Mouse (Mus musculus) limb, embryonic 13.5 days (tissue): ENCODE results near the gene Kdm2b. TPM values are rescaled to one million over a fixed set of nuclear protein-coding genes. Genes with fewer than 3 reads are reported as not detected.
A peak's percentile ranks its signal among the peaks of the same experiment; 100 is the strongest.

Experiments
- ATAC-seq: fragments of 200-750 bp; cut with Nextera tagmentation; 2 replicates; pipeline ENCODE4 v1.8.0; 2017; ENCODE audit warnings: low read depth, moderate number of reproducible peaks, moderate TSS enrichment; ENCODE audit not compliant: low FRiP score
- H3K27ac ChIP-seq: fragments of 300-500 bp; sonication (generic); 2 replicates; pipeline ENCODE4 v1.5.1; 2015; ENCODE audit warnings: inconsistent platforms, mild to moderate bottlenecking, moderate library complexity
- H3K27me3 ChIP-seq: fragments of 300-500 bp; sonication (generic); 2 replicates; pipeline ENCODE4 v1.6.1; 2015; ENCODE audit warnings: mild to moderate bottlenecking, inconsistent platforms
- H3K36me3 ChIP-seq: fragments of 300-500 bp; sonication (generic); 2 replicates; pipeline ENCODE4 v1.6.1; 2015; ENCODE audit warnings: inconsistent platforms, mild to moderate bottlenecking, moderate library complexity
- H3K4me1 ChIP-seq: fragments of 300-500 bp; sonication (generic); 2 replicates; pipeline ENCODE4 v1.6.1; 2015; ENCODE audit warnings: inconsistent platforms
- H3K4me2 ChIP-seq: fragments of 300-500 bp; sonication (generic); replicated peaks from 2 replicates; pipeline ENCODE4 v1.6.1; 2015; ENCODE audit warnings: inconsistent platforms, mild to moderate bottlenecking, moderate library complexity
- H3K4me3 ChIP-seq: fragments of 300-500 bp; sonication (generic); 2 replicates; pipeline ENCODE4 v1.5.1; 2015; ENCODE audit warnings: moderate library complexity, mild to moderate bottlenecking, inconsistent platforms
- H3K9ac ChIP-seq: fragments of 300-500 bp; sonication (generic); 2 replicates; pipeline ENCODE4 v1.6.1; 2015; ENCODE audit warnings: mild to moderate bottlenecking, inconsistent platforms
- H3K9me3 ChIP-seq: fragments of 300-500 bp; sonication (generic); 2 replicates; pipeline ENCODE4 v1.6.1; 2016; ENCODE audit warnings: inconsistent platforms
- WGBS: fragments of 180-500 bp; shearing (Covaris S2); methylation state at CpG from one replicate; pipeline ENCODE4 v1.1.7; 2015; 5-methylcytosine and 5-hydroxymethylcytosine counted together
- polyA plus RNA-seq: library from polyadenylated mRNA; unstranded; fragments of >200 nt; fragmentation: Nextera tagmentation; extraction: Ambion mirVana; gene quantifications from 2 replicates; pipeline ENCODE4 v1.2.1, GENCODE M21; 2015

The Kdm2b gene
- polyA plus RNA-seq, 1 experiment from 2014 or later, result 66.6 TPM

GRCm38 (mm10) chr5:122937031-122937430 lies 52.6 kb downstream of the Kdm2b start:
- ATAC-seq, result no peak
- WGBS, result 83% methylated on average over 6 of the region's 6 CpGs
- H3K4me3 ChIP-seq, result no peak overlapping the region
- H3K9ac ChIP-seq, result no peak overlapping the region
- H3K27me3 ChIP-seq, result no peaks in the 10 kb centered on the region
- peaks cover 23% of the 10 kb centered on the region for H3K36me3 ChIP-seq
- no peak overlapping the region for H3K27ac ChIP-seq
- H3K9me3 ChIP-seq, result no peaks in the 10 kb centered on the region
- H3K4me2 ChIP-seq, result no peak overlapping the region
- H3K4me1 ChIP-seq, result peaks cover 7% of the 10 kb centered on the region; the same call in 1 of the 2 replicates

- WGBS, result 90% methylated on average over 4 of the region's 4 CpGs
- no peak overlapping the region for H3K27ac ChIP-seq
- no peaks in the 10 kb centered on the region for H3K9me3 ChIP-seq
- no peak for ATAC-seq
- H3K36me3 ChIP-seq, result peaks cover 28% of the 10 kb centered on the region
- H3K4me1 ChIP-seq, result peaks cover 7% of the 10 kb centered on the region; the same call in 1 of the 2 replicates
- H3K9ac ChIP-seq, result no peak overlapping the region
- no peaks in the 10 kb centered on the region for H3K27me3 ChIP-seq
- no peak overlapping the region for H3K4me2 ChIP-seq
- no peak overlapping the region for H3K4me3 ChIP-seq
These were observed 53.8 kb downstream of the Kdm2b start for GRCm38 (mm10) chr5:122935810-122936209.

GRCm38 (mm10) chr5:122930991-122931390 lies 58.6 kb downstream of the Kdm2b start:
- no peak overlapping the region for H3K9ac ChIP-seq
- no peak overlapping the region for H3K27ac ChIP-seq
- H3K9me3 ChIP-seq, result no peaks in the 10 kb centered on the region
- 80% methylated on average over 7 of the region's 7 CpGs for WGBS
- peaks cover 29% of the 10 kb centered on the region for H3K36me3 ChIP-seq
- H3K4me3 ChIP-seq, result no peak overlapping the region
- no peaks in the 10 kb centered on the region for H3K27me3 ChIP-seq
- H3K4me2 ChIP-seq, result no peak overlapping the region
- ATAC-seq, result no peak
- peaks cover 24% of the 10 kb centered on the region for H3K4me1 ChIP-seq

GRCm38 (mm10) chr5:122928293-122928692 lies 61.3 kb downstream of the Kdm2b start:
- no peak overlapping the region for H3K4me3 ChIP-seq
- no peak for ATAC-seq
- H3K9ac ChIP-seq, result no peak overlapping the region
- no peaks in the 10 kb centered on the region for H3K27me3 ChIP-seq
- WGBS, result 68% methylated on average over 3 of the region's 3 CpGs
- no peak overlapping the region for H3K4me2 ChIP-seq
- H3K36me3 ChIP-seq, result peaks cover 21% of the 10 kb centered on the region
- peaks cover 29% of the 10 kb centered on the region for H3K4me1 ChIP-seq
- no peaks in the 10 kb centered on the region for H3K9me3 ChIP-seq
- no peak overlapping the region for H3K27ac ChIP-seq

GRCm38 (mm10) chr5:122927703-122928102 lies 61.9 kb downstream of the Kdm2b start:
- H3K9me3 ChIP-seq, result no peaks in the 10 kb centered on the region

GRCm38 (mm10) chr5:122927092-122927491 lies 62.5 kb downstream of the Kdm2b start:
- Histone ChIP-seq H3K4me3 (no peak overlapping the region), H3K9me3 (no peaks in the 10 kb centered on the region), H3K4me1 (peaks cover 29% of the 10 kb centered on the region), H3K9ac (no peak overlapping the region), H3K4me2 (no peak overlapping the region), H3K27me3 (no peaks in the 10 kb centered on the region), H3K27ac (no peak overlapping the region), H3K36me3 (peaks cover 11% of the 10 kb centered on the region)
- no peak for ATAC-seq
- 80% methylated on average over 8 of the region's 8 CpGs for WGBS

More at GRCm38 (mm10) chr5:122927703-122928102, 61.9 kb downstream of the Kdm2b start:
- no peak overlapping the region for H3K9ac ChIP-seq
- 77% methylated on average over 6 of the region's 6 CpGs for WGBS
- ATAC-seq, result no peak
- no peak overlapping the region for H3K4me3 ChIP-seq
- no peak overlapping the region for H3K4me2 ChIP-seq
- H3K4me1 ChIP-seq, result peaks cover 29% of the 10 kb centered on the region
- no peak overlapping the region for H3K27ac ChIP-seq
- H3K36me3 ChIP-seq, result peaks cover 17% of the 10 kb centered on the region
- no peaks in the 10 kb centered on the region for H3K27me3 ChIP-seq

- no peak overlapping the region for H3K4me3 ChIP-seq
- H3K4me2 ChIP-seq, result 0 out of 2 replicates have a peak overlapping the region, but pooled peaks have one; percentile 42
- H3K9ac ChIP-seq, result no peak overlapping the region
- H3K9me3 ChIP-seq, result no peaks in the 10 kb centered on the region
- no peak overlapping the region for H3K27ac ChIP-seq
- 38% methylated on average over 3 of the region's 3 CpGs for WGBS
- peaks cover 4% of the 10 kb centered on the region; the same call in 1 of the 2 replicates for H3K36me3 ChIP-seq
- no peak for ATAC-seq
- H3K4me1 ChIP-seq, result peaks cover 29% of the 10 kb centered on the region
- no peaks in the 10 kb centered on the region for H3K27me3 ChIP-seq
These were observed 63.3 kb downstream of the Kdm2b start for GRCm38 (mm10) chr5:122926341-122926740.

GRCm38 (mm10) chr5:122925534-122925958 lies 64.1 kb downstream of the Kdm2b start:
- peaks cover 4% of the 10 kb centered on the region; the same call in 1 of the 2 replicates for H3K36me3 ChIP-seq
- peak overlapping the region; percentile 42 for H3K4me2 ChIP-seq
- no peak overlapping the region for H3K9ac ChIP-seq
- no peaks in the 10 kb centered on the region for H3K9me3 ChIP-seq
- no peaks in the 10 kb centered on the region for H3K27me3 ChIP-seq
- 25% methylated on average over 7 of the region's 7 CpGs for WGBS
- ATAC-seq, result peak; percentile 72
- peak overlapping the region; percentile 10; the same call in 1 of the 2 replicates for H3K27ac ChIP-seq
- H3K4me3 ChIP-seq, result no peak overlapping the region
- peaks cover 29% of the 10 kb centered on the region for H3K4me1 ChIP-seq

GRCm38 (mm10) chr5:122923871-122924465 lies 65.7 kb downstream of the Kdm2b start:
- 88% methylated on average over 10 of the region's 10 CpGs for WGBS
- ATAC-seq, result no peak

GRCm38 (mm10) chr5:122921941-122922340 lies 67.7 kb downstream of the Kdm2b start:
- no peak overlapping the region for H3K9ac ChIP-seq
- 87% methylated on average over 8 of the region's 8 CpGs for WGBS
- ATAC-seq, result no peak
- no peak overlapping the region for H3K4me2 ChIP-seq
- no peaks in the 10 kb centered on the region for H3K9me3 ChIP-seq
- peaks cover 26% of the 10 kb centered on the region for H3K4me1 ChIP-seq
- H3K27ac ChIP-seq, result no peak overlapping the region
- no peak overlapping the region for H3K4me3 ChIP-seq
- H3K36me3 ChIP-seq, result no peaks in the 10 kb centered on the region
- no peaks in the 10 kb centered on the region for H3K27me3 ChIP-seq

More at GRCm38 (mm10) chr5:122923871-122924465, 65.7 kb downstream of the Kdm2b start:
- Histone ChIP-seq H3K4me3 (no peak overlapping the region), H3K27ac (no peak overlapping the region), H3K9ac (no peak overlapping the region), H3K36me3 (no peaks in the 10 kb centered on the region), H3K9me3 (no peaks in the 10 kb centered on the region), H3K27me3 (no peaks in the 10 kb centered on the region), H3K4me2 (no peak overlapping the region), H3K4me1 (peaks cover 29% of the 10 kb centered on the region)

- H3K4me1 ChIP-seq, result peaks cover 14% of the 10 kb centered on the region
- WGBS, result 89% methylated on average over 5 of the region's 5 CpGs
- no peaks in the 10 kb centered on the region for H3K27me3 ChIP-seq
- ATAC-seq, result no peak
- no peaks in the 10 kb centered on the region for H3K36me3 ChIP-seq
- H3K4me3 ChIP-seq, result no peak overlapping the region
- H3K9ac ChIP-seq, result no peak overlapping the region
- no peaks in the 10 kb centered on the region for H3K9me3 ChIP-seq
- no peak overlapping the region for H3K4me2 ChIP-seq
- no peak overlapping the region for H3K27ac ChIP-seq
These were observed 69.1 kb downstream of the Kdm2b start for GRCm38 (mm10) chr5:122920557-122920956.

GRCm38 (mm10) chr5:122917982-122918711 lies 71.5 kb downstream of the Kdm2b start:
- no peaks in the 10 kb centered on the region for H3K9me3 ChIP-seq
- no peak overlapping the region for H3K9ac ChIP-seq
- no peak overlapping the region for H3K4me3 ChIP-seq
- no peak for ATAC-seq
- H3K36me3 ChIP-seq, result no peaks in the 10 kb centered on the region
- peaks cover 13% of the 10 kb centered on the region for H3K4me1 ChIP-seq
- H3K4me2 ChIP-seq, result no peak overlapping the region
- no peak overlapping the region; the same call in 1 of the 2 replicates for H3K27ac ChIP-seq
- WGBS, result 6% methylated on average over 7 of the region's 7 CpGs
- no peaks in the 10 kb centered on the region for H3K27me3 ChIP-seq
